Mouse (Mus musculus) embryonic facial prominence, embryonic 11.5 days (tissue): Measurements from ENCODE around the gene Aph1b. TPM values are rescaled to one million over a fixed set of nuclear protein-coding genes. Genes with fewer than 3 reads are reported as not detected.
"Not testable (repeated sequence)": the region's sequence is repeated elsewhere in the genome, so short reads cannot be mapped to it uniquely, and the experiment has no call there.

Experiments used
- ATAC-seq: fragments of 200-750 bp; cut with Nextera tagmentation; replicated peaks from 2 replicates; pipeline ENCODE4 v1.8.0; 2017; ENCODE audit warnings: low read depth; ENCODE audit not compliant: insufficient number of reproducible peaks, low FRiP score, low TSS enrichment
- DNase-seq: peaks from one replicate; pipeline ENCODE4 v3.0.0-alpha.2; 2015; ENCODE audit warnings: low spot score
- H3K27ac ChIP-seq: fragments of 300-500 bp; sonication (generic); replicated peaks from 2 replicates; pipeline ENCODE4 v1.5.1; 2014; ENCODE audit warnings: mild to moderate bottlenecking, low read depth, low read length, control low read depth
- H3K27me3 ChIP-seq: fragments of 300-500 bp; sonication (generic); 2 replicates; pipeline ENCODE4 v1.6.1; 2014; ENCODE audit warnings: mild to moderate bottlenecking, low read length, moderate library complexity, mixed read lengths; ENCODE audit not compliant: control insufficient read depth, insufficient read depth
- H3K36me3 ChIP-seq: fragments of 300-500 bp; sonication (generic); replicated peaks from 2 replicates; pipeline ENCODE4 v1.6.1; 2014; ENCODE audit warnings: low read depth, mild to moderate bottlenecking, low read length, moderate library complexity, mixed read lengths; ENCODE audit not compliant: control insufficient read depth, insufficient read depth
- H3K4me1 ChIP-seq: fragments of 300-500 bp; sonication (generic); 2 replicates; pipeline ENCODE4 v1.6.1; 2014; ENCODE audit warnings: low read length, mixed read lengths; ENCODE audit not compliant: control insufficient read depth, insufficient read depth
- H3K4me2 ChIP-seq: fragments of 300-500 bp; sonication (generic); 2 replicates; pipeline ENCODE4 v1.6.1; 2014; ENCODE audit warnings: low read depth, mild to moderate bottlenecking, control low read depth, low read length, moderate library complexity
- H3K4me3 ChIP-seq: fragments of 300-500 bp; sonication (generic); 2 replicates; pipeline ENCODE4 v1.5.1; 2014; ENCODE audit warnings: low read depth, low read length, control low read depth
- H3K9ac ChIP-seq: fragments of 300-500 bp; sonication (generic); replicated peaks from 2 replicates; pipeline ENCODE4 v1.6.1; 2014; ENCODE audit warnings: mild to moderate bottlenecking, control low read depth, low read length
- H3K9me3 ChIP-seq: fragments of 300-500 bp; sonication (generic); replicated peaks from 2 replicates; pipeline ENCODE4 v1.6.1; 2016; ENCODE audit warnings: mild to moderate bottlenecking, low read length, inconsistent platforms, mixed read lengths; ENCODE audit not compliant: control insufficient read depth
- WGBS: fragments of 180-500 bp; shearing (Covaris S2); extraction: QIAGEN DNeasy Blood & Tissue Kit; methylation state at CpG from one replicate; pipeline ENCODE4 v1.1.7; 2014; 5-methylcytosine and 5-hydroxymethylcytosine counted together
- polyA plus RNA-seq: library from polyadenylated mRNA; unstranded; fragments of >200 nt; fragmentation: Nextera tagmentation; extraction: Ambion mirVana; gene quantifications from 2 replicates; pipeline ENCODE4 v1.2.1, GENCODE M21; 2014

The Aph1b gene
- 12.7 and 13.3 TPM in 2 replicates for polyA plus RNA-seq

DNA sequence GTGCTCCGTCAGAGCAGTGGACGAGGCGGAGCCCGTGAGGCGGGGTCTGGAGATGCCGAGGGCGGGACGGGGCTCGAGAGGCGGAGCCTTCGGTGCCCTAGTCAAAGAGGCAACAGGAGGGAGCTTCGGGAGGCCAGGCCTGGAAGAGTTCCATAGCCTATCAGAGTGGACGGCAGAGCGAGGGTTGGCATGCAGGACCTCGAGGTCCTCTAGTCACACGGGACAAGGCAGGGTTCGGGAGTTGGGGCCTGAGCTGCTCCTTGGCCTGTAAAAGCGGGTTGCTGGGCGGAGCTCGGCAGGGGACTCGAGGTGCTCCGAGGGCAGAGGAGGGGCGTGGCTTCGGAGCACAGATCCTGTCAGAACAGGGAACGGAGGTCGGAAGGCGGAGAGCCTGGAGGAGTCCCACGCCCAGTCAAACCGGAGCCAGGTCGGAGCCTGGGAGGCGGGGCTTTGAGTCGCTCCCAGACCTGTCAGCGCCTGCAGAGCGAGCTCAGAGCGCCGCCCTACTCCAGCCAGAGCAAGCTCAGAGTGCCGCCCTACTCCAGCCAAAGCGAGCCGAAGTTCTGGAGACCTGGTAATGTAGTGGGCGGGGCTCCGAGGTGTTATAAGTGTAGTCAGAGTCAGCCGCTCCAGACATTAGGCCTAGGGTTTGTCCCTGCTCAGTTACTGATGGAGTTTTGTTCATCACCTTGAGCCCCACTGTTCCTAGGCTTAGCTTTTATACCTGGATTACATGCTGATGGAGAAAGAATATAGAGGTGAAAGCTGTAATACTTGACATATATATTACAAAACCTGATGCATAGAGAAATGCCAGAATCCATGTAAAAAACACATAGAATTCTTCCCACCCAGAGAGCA is at the start of gene Aph1b:
TSS of gene Aph1b (minus strand) at position 27 of the 861 bp plus-strand sequence.
- WGBS: under 1% methylated on average over 42 of the region's 42 CpGs
- peak; percentile 97 for ATAC-seq

DNA sequence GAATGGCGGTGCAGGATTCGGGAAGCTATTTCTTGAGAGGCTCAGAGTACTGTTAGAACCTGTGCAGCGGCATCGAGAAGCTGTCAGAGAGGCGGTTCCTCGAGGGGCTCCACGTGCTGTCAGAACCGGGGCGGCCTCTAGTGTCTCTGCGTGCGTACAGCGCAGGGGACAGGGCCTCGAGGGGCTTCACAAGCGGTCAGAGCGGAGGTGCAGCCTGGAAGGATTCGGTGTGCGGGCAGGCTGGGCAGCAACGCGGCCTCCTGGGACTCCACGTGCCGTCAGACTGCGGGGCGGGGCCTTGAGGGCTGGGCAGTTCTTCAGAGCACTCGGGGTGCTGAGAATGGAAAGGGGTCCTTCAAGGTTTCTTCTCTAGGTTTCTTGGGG is 39.8 kb upstream of the Aph1b start:
- Histone ChIP-seq H3K4me2 (peak overlapping the region; percentile 80), H3K9me3 (no peaks in the 10 kb centered on the region), H3K4me3 (peak overlapping the region; percentile 64), H3K4me1 (no peaks in the 10 kb centered on the region), H3K36me3 (no peaks in the 10 kb centered on the region), H3K9ac (peak overlapping the region; percentile 35), H3K27me3 (no peaks in the 10 kb centered on the region), H3K27ac (no peak overlapping the region)
- under 1% methylated on average over 24 of the region's 24 CpGs for WGBS
- ATAC-seq (peak; percentile 77), DNase-seq (no peak)

More for the DNA sequence above, at the start of gene Aph1b:
- H3K27me3 ChIP-seq: no peaks in the 10 kb centered on the region
- H3K36me3 ChIP-seq: no peaks in the 10 kb centered on the region
- peak within 1 kb of the TSS; percentile 60 for H3K4me3 ChIP-seq
- H3K27ac ChIP-seq: peak within 1 kb of the TSS; percentile 8; the same call in 1 of the 2 replicates
- peak; percentile 98 for DNase-seq
- H3K4me2 ChIP-seq: peak within 1 kb of the TSS; percentile 71
- H3K9me3 ChIP-seq: no peaks in the 10 kb centered on the region
- H3K4me1 ChIP-seq: no peaks in the 10 kb centered on the region
- H3K9ac ChIP-seq: peak within 1 kb of the TSS; percentile 73

DNA sequence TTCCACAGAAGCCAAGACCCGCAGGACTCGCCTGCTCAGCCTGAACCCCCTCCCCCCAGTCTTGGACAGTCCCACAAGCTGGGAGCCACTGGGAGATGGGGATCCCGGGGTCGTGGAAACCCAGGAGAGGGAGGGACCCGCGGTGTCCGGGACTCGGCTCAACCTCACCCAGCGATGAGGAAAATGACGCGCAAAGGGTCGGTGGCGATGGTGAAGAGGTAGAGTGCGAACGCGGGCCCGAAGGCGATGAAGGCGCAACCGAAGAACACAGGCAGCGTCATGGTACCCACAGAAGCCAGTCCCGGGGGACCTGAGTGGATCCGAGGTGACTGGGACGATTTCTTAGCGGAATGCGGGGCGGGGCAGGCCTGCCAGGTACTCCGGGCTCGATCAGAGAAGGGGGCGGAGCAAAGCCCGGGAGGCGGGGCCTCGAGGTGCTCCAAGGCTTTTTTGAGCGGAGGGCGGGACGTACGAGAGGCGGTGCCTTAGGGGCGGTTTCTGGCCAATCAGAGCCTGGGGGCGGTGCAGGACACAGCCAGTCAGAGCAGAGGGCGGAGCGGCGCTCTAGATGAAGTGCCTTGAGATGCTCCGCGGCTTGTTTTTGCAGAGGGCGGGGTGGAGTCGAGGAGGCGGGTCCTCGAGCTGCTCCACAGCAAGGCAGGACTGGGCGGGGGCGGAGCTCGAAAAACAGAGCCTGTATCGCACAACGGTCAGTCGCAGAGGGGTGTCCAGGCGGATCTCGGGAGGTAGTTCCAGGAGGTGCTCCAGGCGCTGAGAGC is 39.2 kb upstream of the Aph1b start, which contains the start of gene Aph1c:
TSS of gene Aph1c (minus strand) at position 409 of the 779 bp plus-strand sequence.
- Histone ChIP-seq H3K4me2 (peak within 1 kb of the TSS; percentile 80), H3K4me3 (peak within 1 kb of the TSS; percentile 64), H3K9me3 (no peaks in the 10 kb centered on the region), H3K27me3 (no peaks in the 10 kb centered on the region), H3K4me1 (no peaks in the 10 kb centered on the region), H3K9ac (peak within 1 kb of the TSS; percentile 44), H3K36me3 (no peaks in the 10 kb centered on the region), H3K27ac (no peak within 1 kb of the TSS)
- ATAC-seq (peak; percentile 97), DNase-seq (peak; percentile 100)
- WGBS: under 1% methylated on average over 58 of the region's 58 CpGs

DNA sequence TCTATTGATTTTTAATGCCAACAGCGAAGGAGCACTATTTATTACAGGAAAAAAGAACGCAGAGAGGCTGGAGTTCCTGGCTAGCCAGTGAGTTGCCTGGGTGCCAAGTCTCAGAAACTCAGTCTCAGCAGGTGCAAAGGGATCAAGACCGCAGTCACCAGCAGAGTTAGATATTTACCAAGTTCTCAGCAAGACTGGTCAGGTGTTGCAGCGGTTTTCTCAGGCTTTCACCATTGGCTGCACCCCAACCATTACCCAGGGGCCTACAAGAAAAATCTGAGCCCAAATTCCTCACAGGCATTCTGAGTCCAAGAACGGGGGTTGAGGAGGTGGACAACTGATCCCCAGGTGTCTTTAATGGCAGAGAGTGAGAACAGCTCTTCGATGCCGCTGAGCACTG is 38.6 kb upstream of the Aph1b start:
- no peaks in the 10 kb centered on the region for H3K4me1 ChIP-seq
- WGBS: 15% methylated on average over 7 of the region's 7 CpGs
- H3K9ac ChIP-seq: no peak overlapping the region
- peak overlapping the region; percentile 64; the same call in 1 of the 2 replicates for H3K4me3 ChIP-seq
- no peak for DNase-seq
- no peaks in the 10 kb centered on the region for H3K27me3 ChIP-seq
- ATAC-seq: no peak
- no peaks in the 10 kb centered on the region for H3K36me3 ChIP-seq
- H3K4me2 ChIP-seq: peak overlapping the region; percentile 80
- H3K27ac ChIP-seq: no peak overlapping the region
- H3K9me3 ChIP-seq: no peaks in the 10 kb centered on the region

DNA sequence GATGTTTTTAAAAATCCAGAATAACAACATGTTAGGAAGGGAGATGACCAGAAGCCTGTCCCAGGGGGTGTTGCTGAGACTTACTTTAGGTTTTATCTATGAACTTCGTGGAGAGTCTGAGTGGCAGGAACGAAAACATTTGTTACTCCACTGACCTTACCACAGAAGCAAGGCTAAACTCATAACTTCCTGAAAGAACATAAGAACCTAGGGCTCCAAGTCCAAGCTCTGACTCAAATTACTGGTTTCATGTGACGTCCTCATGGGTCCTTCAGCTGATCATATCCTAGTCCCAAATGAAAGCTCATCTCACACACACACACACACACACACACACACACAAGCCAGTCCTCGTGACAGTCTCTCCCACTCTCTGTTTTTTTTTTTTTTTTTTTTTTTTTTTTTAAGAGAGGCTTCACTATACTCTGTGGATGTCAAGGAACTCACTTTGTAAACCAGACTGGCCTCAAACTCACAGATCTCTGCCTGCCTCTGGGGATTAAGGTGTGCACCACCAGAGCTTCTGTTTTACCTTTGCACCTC is 37.1 kb upstream of the Aph1b start:
- H3K4me3 ChIP-seq: no peak overlapping the region
- no peak overlapping the region for H3K27ac ChIP-seq
- 45% methylated on average over 4 of the region's 4 CpGs for WGBS
- no peak overlapping the region for H3K9ac ChIP-seq
- no peaks in the 10 kb centered on the region for H3K27me3 ChIP-seq
- H3K36me3 ChIP-seq: no peaks in the 10 kb centered on the region
- DNase-seq (no peak), ATAC-seq (no peak)
- no peaks in the 10 kb centered on the region for H3K9me3 ChIP-seq
- no peaks in the 10 kb centered on the region for H3K4me1 ChIP-seq
- H3K4me2 ChIP-seq: no peak overlapping the region

DNA sequence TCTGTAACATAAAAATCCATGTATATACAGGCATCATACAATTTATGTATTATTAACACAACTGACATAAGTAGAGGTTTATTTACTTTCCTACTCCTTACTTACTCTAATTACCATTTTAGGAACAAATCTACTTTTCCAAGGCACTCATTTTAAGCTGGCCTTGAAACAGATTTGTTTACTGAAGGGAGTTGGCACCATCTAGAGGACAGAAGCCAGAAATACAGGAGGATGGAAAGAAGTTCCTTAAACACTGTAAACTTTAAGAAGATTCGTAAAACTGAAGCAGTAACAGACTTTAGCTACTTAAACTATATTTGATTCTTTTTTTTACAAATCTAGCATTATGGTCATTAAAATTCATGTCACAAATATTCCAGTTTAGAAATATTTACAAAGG is 30.7 kb upstream of the Aph1b start:
- peak; percentile 78 for DNase-seq
- H3K36me3 ChIP-seq: no peaks in the 10 kb centered on the region
- no peak overlapping the region for H3K9ac ChIP-seq
- H3K4me1 ChIP-seq: no peaks in the 10 kb centered on the region
- no peak for ATAC-seq
- no peaks in the 10 kb centered on the region for H3K9me3 ChIP-seq
- no peaks in the 10 kb centered on the region for H3K27me3 ChIP-seq
- no peak overlapping the region for H3K27ac ChIP-seq
- 32% methylated on average over 1 of the region's 1 CpGs for WGBS
- no peak overlapping the region for H3K4me2 ChIP-seq
- no peak overlapping the region for H3K4me3 ChIP-seq

DNA sequence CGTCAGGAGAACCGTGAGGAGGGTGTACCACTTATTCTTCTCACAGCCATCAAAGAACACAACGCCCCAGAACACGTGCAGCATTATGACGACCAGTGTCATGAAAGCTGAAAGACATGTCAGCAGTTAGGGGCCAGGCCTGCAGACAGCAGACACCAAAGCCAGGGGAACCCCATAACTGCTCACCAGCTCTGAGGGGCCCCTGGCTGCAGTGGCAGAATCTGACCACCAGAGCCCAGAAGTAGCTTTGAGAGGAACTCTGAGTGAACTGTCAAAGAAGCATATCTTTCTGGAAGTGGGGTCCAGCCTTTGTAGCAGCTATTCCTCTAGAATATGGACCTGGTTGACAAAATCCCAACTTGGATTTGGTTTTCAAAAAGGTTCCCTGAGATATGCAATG is 27.0 kb upstream of the Aph1b start:
- not testable (repeated sequence) for ATAC-seq, DNase-seq, H3K27me3 ChIP-seq, H3K4me3 ChIP-seq, H3K27ac ChIP-seq, H3K9me3 ChIP-seq, H3K9ac ChIP-seq, H3K4me1 ChIP-seq, H3K36me3 ChIP-seq, H3K4me2 ChIP-seq
- WGBS: no CpG with 5 or more reads among the region's 5 CpGs
